In the genomic region with DNA sequence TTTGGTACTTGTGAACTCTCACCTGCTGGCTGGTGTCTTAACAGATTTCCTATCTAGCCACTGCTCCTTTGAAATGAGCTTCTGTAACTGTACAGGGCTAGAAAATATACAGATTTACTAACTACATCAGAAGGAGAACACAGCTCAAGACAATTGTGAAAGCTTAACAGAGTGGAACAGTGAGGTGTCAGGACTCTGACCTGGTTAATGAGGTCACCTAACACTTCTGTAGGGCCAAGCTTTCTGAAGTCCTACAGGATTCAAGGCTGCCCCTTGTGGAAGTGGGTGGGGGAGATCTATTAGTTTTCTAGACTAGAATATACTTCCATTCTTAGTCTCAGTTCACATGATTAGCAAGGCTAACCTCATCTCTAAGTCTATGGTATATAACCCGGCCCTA, we compare ENCODE assay signal across 15 mouse cellular contexts.
"Had no signal": no experiment of that assay in that cellular context is flagged by ENCODE, and none has a peak within 500 bp of the region (broad histone marks: within the 10 kb centered on the region; RNA-seq: fewer than 3 reads in every experiment).

No protein-coding gene starts in this region.

- H3K4me1 ChIP-seq: neural tube, embryonic 15.5 days; stomach, embryonic 15.5 days had no signal

- H3K4me2 ChIP-seq: neural tube, embryonic 15.5 days; stomach, embryonic 15.5 days had no signal

- DNase-seq: retina, postnatal 1 day; right cerebral cortex, adult 18-20 months; right cerebral cortex, postnatal 14 days; right cerebral cortex, postnatal 25 days; right cerebral cortex, postnatal 4 days; spleen, adult 18-20 months; thymus, adult 18-20 months; thymus, adult 2 months; thymus, postnatal 14 days; thymus, postnatal 25 days; thymus, postnatal 36 days; thymus, postnatal 4 days had no signal

- H3K9ac ChIP-seq: neural tube, embryonic 15.5 days; stomach, embryonic 15.5 days had no signal

- H3K27ac ChIP-seq: neural tube, embryonic 15.5 days; stomach, embryonic 15.5 days; stomach, postnatal 0 days had no signal

- H3K9me3 ChIP-seq: neural tube, embryonic 15.5 days; stomach, embryonic 15.5 days had no signal

- H3K4me3 ChIP-seq: neural tube, embryonic 15.5 days; stomach, embryonic 15.5 days had no signal

- H3K27me3 ChIP-seq: neural tube, embryonic 15.5 days; stomach, embryonic 15.5 days had no signal
